Mouse (Mus musculus) E14TG2a.4 (cell line): ENCODE results near the gene Akap13.

Experiments used
- H3K27me3 ChIP-seq: 2 replicates; pipeline ENCODE4 v1.6.1; 2014; ENCODE audit warnings: low read length, control low read depth; ENCODE audit not compliant: insufficient read depth
- H3K36me3 ChIP-seq: 2 replicates; pipeline ENCODE4 v1.6.1; 2014; ENCODE audit warnings: low read length, control low read depth; ENCODE audit not compliant: insufficient read depth
- H3K4me1 ChIP-seq: replicated peaks from 2 replicates; pipeline ENCODE4 v1.6.1; 2014; ENCODE audit warnings: low read depth, low read length, control low read depth
- H3K4me3 ChIP-seq: replicated peaks from 2 replicates; pipeline ENCODE4 v1.5.1; 2014; ENCODE audit warnings: mild to moderate bottlenecking, low read length
- H3K9me3 ChIP-seq: 2 replicates; pipeline ENCODE4 v1.6.1; 2014; ENCODE audit warnings: low read length, control low read depth
- CTCF ChIP-seq: conservative IDR thresholded peaks from 2 replicates; pipeline ENCODE4 v1.5.1; 2014; ENCODE audit warnings: low read length
- NANOG ChIP-seq: IDR thresholded peaks from 2 replicates; pipeline ENCODE4 v1.6.1; 2014; ENCODE audit warnings: borderline replicate concordance, low read length, mixed read lengths
- POU5F1 ChIP-seq: IDR thresholded peaks from 2 replicates; pipeline ENCODE4 v1.6.1; 2014; ENCODE audit warnings: low read length, borderline replicate concordance

Gene Akap13

GRCm38 (mm10) chr7:75632941-75633340, 177.6 kb downstream of the Akap13 start:
- TF ChIP-seq NANOG (no peak), CTCF (no peak)
- Histone ChIP-seq H3K36me3 (no peaks in the 10 kb centered on the region), H3K9me3 (no peaks in the 10 kb centered on the region), H3K27me3 (no peaks in the 10 kb centered on the region), H3K4me1 (no peaks in the 10 kb centered on the region), H3K4me3 (no peak overlapping the region)

DNA sequence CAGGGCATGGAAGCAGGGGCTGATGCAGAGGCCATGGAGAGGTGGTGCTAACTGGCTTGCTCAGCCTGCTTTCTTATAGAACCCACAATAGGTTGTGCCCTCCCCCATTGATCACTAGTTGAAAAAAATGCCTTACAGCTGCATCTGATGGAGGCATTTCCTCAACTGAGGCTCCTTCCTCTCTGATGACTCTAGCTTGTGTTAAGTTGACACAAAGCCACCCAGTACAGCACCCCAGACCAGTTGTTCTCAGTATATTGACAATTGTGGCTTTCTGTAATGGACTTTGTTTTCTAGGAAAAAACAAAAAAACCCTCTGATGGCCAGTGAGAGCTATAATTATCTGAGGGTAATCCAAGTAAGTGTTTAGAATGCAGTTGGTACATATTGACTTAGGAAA, 178.1 kb downstream of the Akap13 start:
- H3K27me3 ChIP-seq: no peaks in the 10 kb centered on the region
- H3K4me3 ChIP-seq: no peak overlapping the region
- no peaks in the 10 kb centered on the region for H3K4me1 ChIP-seq
- H3K36me3 ChIP-seq: no peaks in the 10 kb centered on the region
- H3K9me3 ChIP-seq: no peaks in the 10 kb centered on the region
- no peak for TF ChIP-seq CTCF
- TF ChIP-seq POU5F1: no peak
- no peak for TF ChIP-seq NANOG

DNA sequence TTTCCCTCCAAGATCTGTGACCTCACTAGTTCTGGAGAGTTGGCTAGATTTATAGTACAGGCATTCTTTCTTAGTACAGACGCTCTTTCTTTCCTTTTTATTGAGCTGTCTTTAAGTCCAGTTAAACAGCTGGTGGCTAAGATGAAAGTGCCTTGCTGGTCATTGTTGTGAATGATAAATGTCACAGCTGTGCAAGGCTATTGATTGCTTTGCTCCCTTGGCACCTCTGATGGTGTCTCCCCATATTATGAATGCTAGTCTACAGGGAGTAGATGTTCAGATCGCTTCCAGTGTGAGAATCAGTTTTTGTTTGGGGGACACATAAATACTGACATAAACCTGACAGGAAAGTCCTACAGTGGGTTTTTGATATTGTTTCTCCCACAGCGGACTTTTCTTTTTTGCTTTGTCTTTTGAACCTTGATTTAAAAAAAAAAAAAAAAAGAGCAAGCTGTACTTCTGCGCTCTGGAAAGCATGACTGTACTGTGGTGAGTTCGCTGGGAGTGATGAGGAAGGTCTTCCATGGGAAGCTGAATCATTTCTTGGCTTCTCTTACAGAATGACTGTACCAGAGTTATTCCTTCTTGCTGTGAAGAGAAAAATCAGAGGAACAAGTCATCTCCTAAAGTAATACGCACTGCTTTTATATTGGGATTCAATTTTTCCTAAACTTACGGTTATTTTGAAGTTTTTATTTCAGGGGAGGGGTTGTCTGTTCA, 178.6 kb downstream of the Akap13 start:
- Histone ChIP-seq H3K4me3 (no peak overlapping the region), H3K27me3 (no peaks in the 10 kb centered on the region), H3K4me1 (no peaks in the 10 kb centered on the region), H3K36me3 (no peaks in the 10 kb centered on the region), H3K9me3 (no peaks in the 10 kb centered on the region)
- TF ChIP-seq CTCF (no peak), NANOG (no peak), POU5F1 (no peak)

DNA sequence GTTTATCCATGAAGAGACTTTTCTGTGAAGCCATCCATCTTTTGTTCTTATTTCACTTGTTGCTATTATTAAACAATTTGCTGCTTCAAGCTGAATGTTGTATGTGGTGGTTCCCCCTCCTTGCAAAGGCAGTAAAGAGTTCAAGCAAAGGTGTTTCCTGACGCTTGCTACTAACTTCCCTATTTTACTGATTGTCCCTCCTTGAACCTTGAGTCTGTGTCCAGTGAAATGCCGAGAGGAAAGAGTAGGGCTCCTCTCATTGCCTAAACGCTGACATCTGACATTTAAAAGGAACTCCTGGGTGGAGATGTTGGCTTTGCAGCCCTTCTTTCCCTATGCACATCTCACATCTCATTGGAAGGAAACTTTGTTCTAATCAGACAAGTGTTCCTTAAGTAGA, 183.4 kb downstream of the Akap13 start:
- Histone ChIP-seq H3K27me3 (no peaks in the 10 kb centered on the region), H3K4me1 (peaks cover 30% of the 10 kb centered on the region), H3K9me3 (no peaks in the 10 kb centered on the region), H3K4me3 (no peak overlapping the region), H3K36me3 (no peaks in the 10 kb centered on the region)
- TF ChIP-seq CTCF: no peak
- TF ChIP-seq NANOG: no peak
- no peak for TF ChIP-seq POU5F1

GRCm38 (mm10) chr7:75639541-75639940, 184.2 kb downstream of the Akap13 start:
- H3K4me3 ChIP-seq: no peak overlapping the region

GRCm38 (mm10) chr7:75640074-75640473, 184.7 kb downstream of the Akap13 start:
- no peak overlapping the region for H3K4me3 ChIP-seq
- H3K36me3 ChIP-seq: no peaks in the 10 kb centered on the region
- H3K4me1 ChIP-seq: peaks cover 43% of the 10 kb centered on the region
- H3K27me3 ChIP-seq: no peaks in the 10 kb centered on the region
- TF ChIP-seq NANOG (no peak), POU5F1 (no peak)
- no peaks in the 10 kb centered on the region for H3K9me3 ChIP-seq

More at GRCm38 (mm10) chr7:75639541-75639940, 184.2 kb downstream of the Akap13 start:
- no peak for TF ChIP-seq NANOG
- TF ChIP-seq CTCF: peak; percentile 81
- Histone ChIP-seq H3K4me1 (peaks cover 38% of the 10 kb centered on the region), H3K27me3 (no peaks in the 10 kb centered on the region), H3K36me3 (no peaks in the 10 kb centered on the region), H3K9me3 (no peaks in the 10 kb centered on the region)

DNA sequence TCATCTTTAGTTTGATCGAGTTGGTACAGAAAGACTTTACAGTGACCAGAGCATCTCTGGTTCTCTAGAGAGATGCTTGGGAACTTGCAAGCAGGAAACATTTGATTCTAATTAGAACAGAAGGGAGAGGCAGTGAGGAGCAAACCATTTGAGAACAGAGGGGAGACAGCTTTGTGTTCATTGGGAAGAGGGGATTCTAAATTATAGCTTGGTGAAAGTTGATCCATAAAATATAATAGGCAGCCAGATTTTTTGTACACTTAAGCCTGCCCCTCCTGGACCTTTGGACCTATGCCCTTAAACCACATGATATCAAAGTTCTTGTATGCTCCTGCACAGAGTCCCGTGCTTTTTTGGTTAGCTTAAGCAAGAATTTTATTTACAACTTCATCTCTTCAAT, 185.3 kb downstream of the Akap13 start:
- Histone ChIP-seq H3K27me3 (no peaks in the 10 kb centered on the region), H3K4me1 (peaks cover 45% of the 10 kb centered on the region), H3K9me3 (no peaks in the 10 kb centered on the region), H3K36me3 (no peaks in the 10 kb centered on the region), H3K4me3 (no peak overlapping the region)
- TF ChIP-seq CTCF: no peak
- no peak for TF ChIP-seq NANOG
- no peak for TF ChIP-seq POU5F1

GRCm38 (mm10) chr7:75641415-75642177, 186.3 kb downstream of the Akap13 start:
- TF ChIP-seq CTCF: no peak
- no peak for TF ChIP-seq NANOG
- no peak for TF ChIP-seq POU5F1
- H3K27me3 ChIP-seq: no peaks in the 10 kb centered on the region
- no peak overlapping the region for H3K4me3 ChIP-seq
- no peaks in the 10 kb centered on the region for H3K36me3 ChIP-seq
- H3K4me1 ChIP-seq: peaks cover 45% of the 10 kb centered on the region
- no peaks in the 10 kb centered on the region for H3K9me3 ChIP-seq

GRCm38 (mm10) chr7:75642178-75642777, 186.9 kb downstream of the Akap13 start:
- no peaks in the 10 kb centered on the region for H3K9me3 ChIP-seq
- peak overlapping the region; percentile 45; the same call in 1 of the 2 replicates for H3K4me3 ChIP-seq
- H3K4me1 ChIP-seq: peaks cover 45% of the 10 kb centered on the region
- H3K36me3 ChIP-seq: no peaks in the 10 kb centered on the region
- TF ChIP-seq CTCF (no peak), NANOG (no peak), POU5F1 (no peak)
- no peaks in the 10 kb centered on the region for H3K27me3 ChIP-seq
